In genomic region chr9:46704151-46704905, GRCm38 (mm10) we compare ENCODE assay signal across 12 mouse cellular contexts.
A peak's percentile ranks its signal among the peaks of the same experiment; 100 is the strongest.
DNase-seq lines count a peak whose midpoint lies in the region; ATAC-seq and TF ChIP-seq lines count a peak whose summit lies in the region.
"Had no signal": no experiment of that assay in that cellular context is flagged by ENCODE, and none has a peak within 500 bp of the region (broad histone marks: within the 10 kb centered on the region; RNA-seq: fewer than 3 reads in every experiment).

No protein-coding gene starts in this region.

- ATAC-seq in forebrain, postnatal 0 days, result no peak
- ATAC-seq: hindbrain, embryonic 16.5 days had no signal

- no peak overlapping the region for H3K4me2 ChIP-seq in forebrain, postnatal 0 days (ENCODE audit: low read depth)
- H3K4me2 ChIP-seq: embryonic facial prominence, embryonic 13.5 days had no signal

- WGBS in forebrain, postnatal 0 days, result 43% methylated on average over 10 of the region's 10 CpGs

- no peak overlapping the region for H3K4me3 ChIP-seq in left cerebral cortex, adult 2 months
- no peak overlapping the region for H3K4me3 ChIP-seq in forebrain, postnatal 0 days (ENCODE audit: low read depth, low read length)
- H3K4me3 ChIP-seq: embryonic facial prominence, embryonic 13.5 days had no signal

- intact Hi-C loops in left cerebral cortex, adult 2 months (cut with DNase I), result loop anchor here (1.0 to 10.0 kb wide), 5 partner anchors 102 to 310 kb away; no protein-coding TSS in a partner anchor
- intact Hi-C loops in left cerebral cortex, postnatal 10 days (cut with DNase I), result no loop called here

- H3K36me3 ChIP-seq in forebrain, postnatal 0 days (ENCODE audit: insufficient read depth), result no peaks in the 10 kb centered on the region
- H3K36me3 ChIP-seq: embryonic facial prominence, embryonic 13.5 days had no signal

- peak; percentile 16 to 48 for DNase-seq in left cerebral cortex, adult 2 months (ENCODE audit: extremely low spot score in 1 of 2, low spot score in 2 of 2)
- DNase-seq in left cerebral cortex, postnatal 10 days (ENCODE audit: extremely low spot score in 1 of 2, low spot score in 2 of 2), result no peak
- DNase-seq in right cerebral cortex, postnatal 25 days, result peak; percentile 28
- DNase-seq in right cerebral cortex, postnatal 10 days (ENCODE audit: low spot score in 2 of 2), result no peak
- no peak for DNase-seq in forebrain, postnatal 0 days
- DNase-seq in spleen, postnatal 36 days (ENCODE audit: low spot score in 2 of 2), result no peak
- no peak for DNase-seq in kidney, postnatal 25 days
- DNase-seq: cerebellum, postnatal 14 days; lung, adult 18-20 months; spleen, adult 18-20 months had no signal

- H3K9ac ChIP-seq in forebrain, postnatal 0 days, result no peak overlapping the region
- H3K9ac ChIP-seq: embryonic facial prominence, embryonic 13.5 days had no signal

- H3K27ac ChIP-seq in left cerebral cortex, adult 2 months, result peak overlapping the region; percentile 87
- 0 out of 2 replicates have a peak overlapping the region, but pooled peaks have one; percentile 16 for H3K27ac ChIP-seq in forebrain, postnatal 0 days (ENCODE audit: low read depth, low read length)
- H3K27ac ChIP-seq: embryonic facial prominence, embryonic 13.5 days had no signal

- no peaks in the 10 kb centered on the region for H3K27me3 ChIP-seq in forebrain, postnatal 0 days (ENCODE audit: insufficient read depth, low read length)

- no peaks in the 10 kb centered on the region for H3K9me3 ChIP-seq in forebrain, postnatal 0 days (ENCODE audit: low read length)
- H3K9me3 ChIP-seq: embryonic facial prominence, embryonic 13.5 days had no signal

- no peak for TF ChIP-seq CTCF in left cerebral cortex, adult 2 months (IDR thresholded peaks at IDR 0.05)
- no peak for TF ChIP-seq CTCF in forebrain, postnatal 0 days (IDR thresholded peaks at IDR 0.05; ENCODE audit: low read depth)

- 0 out of 2 replicates have a peak, but pooled peaks cover 3% of the 10 kb centered on the region for H3K4me1 ChIP-seq in forebrain, postnatal 0 days (ENCODE audit: insufficient read depth)

Comparison
In these comparisons a context has a peak if more than half of its experiments do, and no peak if none do; other contexts are left out.
1. DNase-seq: peak in left cerebral cortex, adult 2 months (2 of 2) and right cerebral cortex, postnatal 25 days (single experiment); none in left cerebral cortex, postnatal 10 days (0 of 2), right cerebral cortex, postnatal 10 days (0 of 2), forebrain, postnatal 0 days (single experiment), spleen, postnatal 36 days (0 of 2) and kidney, postnatal 25 days (0 of 2).